Mouse (Mus musculus): Measurements from ENCODE around the gene Ankrd36.
A peak's percentile ranks its signal among the peaks of the same experiment; 100 is the strongest.

DNA sequence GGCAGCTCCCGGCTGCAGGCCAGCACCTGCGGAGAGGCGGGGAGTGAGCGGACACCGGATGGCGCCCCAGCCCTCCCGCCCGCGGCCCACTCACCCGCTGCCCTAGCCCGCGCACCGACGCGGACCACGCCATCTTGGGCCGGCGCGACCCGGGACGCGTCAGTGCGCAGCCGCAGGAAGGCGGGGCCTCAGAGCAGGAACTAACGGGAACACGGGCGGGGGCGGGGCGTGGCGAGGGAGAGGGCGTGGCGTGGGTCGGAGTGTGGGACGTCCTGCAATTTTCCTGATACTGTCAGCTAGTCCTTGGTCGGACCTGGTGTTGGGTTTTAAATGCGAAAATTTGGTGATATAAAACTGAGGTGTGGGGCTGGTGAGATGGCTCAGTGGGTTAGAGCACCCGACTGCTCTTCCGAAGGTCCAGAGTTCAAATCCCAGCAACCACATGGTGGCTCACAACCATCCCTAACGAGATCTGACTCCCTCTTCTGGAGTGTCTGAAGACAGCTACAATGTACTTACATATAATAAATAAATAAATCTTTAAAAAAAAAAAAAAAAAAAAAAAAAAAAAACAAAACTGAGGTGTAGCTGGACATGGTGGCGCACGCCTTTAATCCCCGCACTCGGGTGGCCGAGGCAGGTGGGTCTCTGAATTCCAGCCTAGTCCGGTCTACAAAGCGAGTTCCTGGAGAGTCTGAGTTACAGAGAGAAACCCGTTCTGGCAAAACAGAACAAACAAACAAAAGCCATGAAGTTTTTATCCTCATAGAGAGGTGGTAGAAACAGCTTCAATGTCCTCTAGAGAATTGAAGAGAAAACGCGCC is 138.3 kb downstream of the Ankrd36 start:
- TF ChIP-seq CTCF (IDR thresholded peaks at IDR 0.05; ENCODE audit: insufficient read depth, low read length), result no peak
- TF ChIP-seq POLR2A (IDR thresholded peaks at IDR 0.05; ENCODE audit: borderline replicate concordance, extremely low read depth, low read depth, low read length), result peak; percentile 78
